Mouse (Mus musculus): ENCODE data around the gene Lmod1.

The Lmod1 gene

DNA sequence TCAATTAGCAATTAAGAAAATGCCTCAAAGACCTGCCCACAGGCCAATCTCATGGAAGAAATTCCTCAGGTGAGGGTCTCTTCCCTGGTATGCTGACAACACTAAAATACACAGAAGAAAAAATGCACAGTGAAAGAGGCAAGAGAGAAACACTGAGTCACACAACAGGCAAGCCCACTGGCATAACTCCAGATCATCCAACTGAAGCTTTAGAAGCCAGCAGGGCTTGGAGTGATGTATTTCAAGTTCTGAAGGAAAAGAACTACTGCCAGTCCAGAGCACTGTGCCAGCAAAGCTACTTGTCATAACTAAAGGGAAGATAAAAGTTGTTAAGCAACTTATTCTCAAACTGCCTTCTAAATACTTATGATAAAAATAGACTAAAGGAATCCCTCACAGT is 89.4 kb downstream of the Lmod1 start:
- DNase-seq = no peak

Data from kidney, postnatal 36 days (tissue).